Mouse (Mus musculus): ENCODE data around the gene Hist1h2bq. TPM values are rescaled to one million over a fixed set of nuclear protein-coding genes. Genes with fewer than 3 reads are reported as not detected.
"Not testable (repeated sequence)": the region's sequence is repeated elsewhere in the genome, so short reads cannot be mapped to it uniquely, and the experiment has no call there.

Hist1h2bq gene
- total RNA-seq (2021) = 100 to 1,000 TPM; 108 to 110 TPM

GRCm38 (mm10) chr13:21810073-21810472 lies at the start of gene Hist1h2bq, which contains the start of gene Hist1h2ao:
Gene Hist1h2bq (minus strand): TSS chr13:21810197.
Gene Hist1h2ao (plus strand): TSS chr13:21810465.
- DNase-seq; intact Hi-C loops (cut with DNase I): not testable (repeated sequence)

DNA sequence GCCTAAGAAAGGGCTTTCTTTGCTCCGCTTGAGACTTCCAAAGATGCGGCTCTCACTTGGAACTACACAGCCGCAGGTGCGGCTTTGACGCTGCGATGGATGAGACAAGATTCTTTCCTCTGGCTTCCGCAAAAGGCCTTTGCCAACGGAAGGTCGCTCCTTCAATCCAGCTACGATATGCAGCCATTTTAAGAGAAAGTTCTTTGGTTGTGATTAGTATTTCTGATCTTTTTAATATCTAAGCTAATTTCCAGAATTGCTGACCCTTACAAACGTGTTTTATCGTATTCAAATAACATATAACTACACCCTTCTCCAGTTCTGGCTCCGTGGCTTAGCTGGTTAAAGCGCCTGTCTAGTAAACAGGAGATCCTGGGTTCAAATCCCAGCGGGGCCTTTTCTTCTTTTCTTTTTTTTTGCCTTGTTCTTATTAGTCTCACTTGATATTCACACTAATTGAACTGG lies 45.7 kb upstream of the Hist1h2bq start:
- intact Hi-C loops (cut with DNase I) = loop anchor here (10.0 kb wide), 1 partner anchor 169 kb away; no protein-coding TSS in a partner anchor
- peak; percentile 8 for DNase-seq

GRCm38 (mm10) chr13:21855146-21855545 lies 45.1 kb upstream of the Hist1h2bq start:
- DNase-seq = peak; percentile 54
- intact Hi-C loops (cut with DNase I) = loop anchor here (10.0 kb wide), 1 partner anchor 170 kb away; no protein-coding TSS in a partner anchor

DNA sequence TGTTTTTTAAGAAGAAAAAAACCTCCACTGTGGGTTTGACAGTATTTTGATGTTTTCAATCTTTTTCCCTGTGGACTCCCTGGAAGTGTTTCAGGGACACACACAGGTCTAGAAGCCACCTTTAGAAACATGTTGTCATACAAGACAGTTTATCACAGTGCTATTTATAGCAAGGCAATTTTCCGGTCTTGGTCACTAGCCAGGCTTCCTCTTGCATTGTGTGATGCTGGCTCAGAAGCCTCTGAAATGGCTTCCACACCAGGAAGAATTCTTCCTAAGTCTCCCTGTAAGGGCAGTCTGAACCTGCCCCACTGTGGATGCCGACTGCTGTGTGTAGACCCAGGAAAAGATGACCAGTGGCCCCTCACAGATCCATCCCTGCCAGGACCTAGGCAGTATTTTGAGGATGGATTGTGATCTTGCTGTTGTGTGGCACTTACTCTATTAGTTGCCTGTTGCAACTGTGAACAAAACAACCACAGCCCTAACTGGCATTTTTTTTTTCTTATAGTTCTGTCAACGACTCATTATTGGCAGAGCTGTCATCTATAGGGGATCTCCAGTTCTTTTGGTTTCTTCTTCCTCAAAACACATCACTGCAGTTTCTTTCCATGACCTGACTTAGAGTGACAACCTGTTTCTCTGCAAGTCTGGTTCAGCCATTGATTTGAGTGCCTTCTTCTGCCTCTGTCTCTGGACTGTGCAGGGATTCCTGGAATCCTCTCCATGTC lies 42.4 kb upstream of the Hist1h2bq start:
- intact Hi-C loops (cut with DNase I) = loop anchor here (10.0 kb wide), 1 partner anchor 172 kb away; no protein-coding TSS in a partner anchor
- DNase-seq = no peak

DNA sequence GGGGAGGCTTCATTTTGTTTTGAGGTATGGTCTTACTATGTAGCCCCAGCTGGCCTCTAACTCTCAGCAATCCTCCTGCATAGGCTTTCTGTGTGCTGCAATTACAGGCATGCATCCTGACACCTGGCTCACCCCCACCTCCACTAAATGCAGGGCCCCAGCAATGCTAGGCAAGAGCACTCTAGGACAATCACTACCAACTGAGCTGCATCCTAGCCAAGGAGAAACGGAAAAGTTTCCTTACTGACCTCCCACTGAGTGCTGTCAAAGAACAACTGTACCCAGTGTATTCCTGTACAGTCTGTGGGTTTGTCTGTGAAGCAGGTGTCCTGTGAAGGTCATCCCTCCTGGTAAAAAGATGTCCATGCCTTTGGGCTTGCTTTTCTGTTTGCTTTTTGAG lies 40.7 kb upstream of the Hist1h2bq start:
- DNase-seq = not testable (repeated sequence)
- intact Hi-C loops (cut with DNase I) = loop anchor here (10.0 kb wide), 1 partner anchor 174 kb away; no protein-coding TSS in a partner anchor

- DNase-seq = no peak
- intact Hi-C loops (cut with DNase I) = no loop called here
Observed at GRCm38 (mm10) chr13:21847883-21848282, 37.9 kb upstream of the Hist1h2bq start.

GRCm38 (mm10) chr13:21846356-21846755 lies 36.4 kb upstream of the Hist1h2bq start:
- intact Hi-C loops (cut with DNase I); DNase-seq: not testable (repeated sequence)

DNA sequence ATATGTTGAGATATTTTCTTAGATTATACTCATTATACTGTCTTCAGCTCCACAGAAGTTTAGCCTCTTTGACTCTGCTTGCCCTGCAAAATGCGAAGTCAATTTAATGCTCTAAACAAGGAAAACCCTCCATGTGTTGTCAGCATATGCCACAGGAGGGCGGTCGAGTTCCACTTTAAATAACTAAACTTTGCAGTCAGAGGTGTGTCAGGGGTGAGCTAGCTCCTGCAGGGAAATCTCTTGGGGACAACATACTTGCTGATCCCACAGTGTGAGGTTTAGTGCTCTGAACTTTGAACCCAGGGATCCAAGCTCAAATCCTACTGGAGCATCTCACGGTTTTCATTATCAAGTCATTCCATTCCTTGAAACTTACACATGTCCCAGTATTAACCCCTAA lies 30.5 kb upstream of the Hist1h2bq start:
- intact Hi-C loops (cut with DNase I); DNase-seq: not testable (repeated sequence)

DNA sequence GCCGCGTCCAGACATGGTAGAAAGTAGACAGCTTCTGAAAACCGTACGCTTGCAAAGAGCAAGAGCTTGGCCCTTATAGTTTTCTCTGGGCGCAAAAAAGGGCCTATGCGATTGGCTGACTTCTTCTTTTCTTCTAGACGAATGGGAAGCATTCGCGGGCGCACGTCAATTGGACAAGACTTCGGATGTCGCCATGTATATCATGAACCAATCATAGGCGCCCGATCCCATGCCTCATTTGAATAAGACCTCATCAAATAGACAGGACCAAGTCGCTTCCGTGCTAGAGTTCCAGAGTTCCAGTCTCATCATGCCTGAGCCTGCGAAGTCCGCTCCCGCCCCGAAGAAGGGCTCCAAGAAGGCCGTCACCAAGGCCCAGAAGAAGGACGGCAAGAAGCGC lies 23.5 kb upstream of the Hist1h2bq start, which contains the start of the genes Hist1h2ap and Hist1h2br:
Gene Hist1h2ap (minus strand): TSS at position 47 of the 400 bp plus-strand sequence.
Gene Hist1h2br (plus strand): TSS at position 283 of the 400 bp plus-strand sequence.
- DNase-seq; intact Hi-C loops (cut with DNase I): not testable (repeated sequence)

GRCm38 (mm10) chr13:21831418-21832394 lies 21.7 kb upstream of the Hist1h2bq start, which contains the start of gene Hist1h4n:
Gene Hist1h4n (minus strand): TSS chr13:21832196.
- DNase-seq; intact Hi-C loops (cut with DNase I): not testable (repeated sequence)

DNA sequence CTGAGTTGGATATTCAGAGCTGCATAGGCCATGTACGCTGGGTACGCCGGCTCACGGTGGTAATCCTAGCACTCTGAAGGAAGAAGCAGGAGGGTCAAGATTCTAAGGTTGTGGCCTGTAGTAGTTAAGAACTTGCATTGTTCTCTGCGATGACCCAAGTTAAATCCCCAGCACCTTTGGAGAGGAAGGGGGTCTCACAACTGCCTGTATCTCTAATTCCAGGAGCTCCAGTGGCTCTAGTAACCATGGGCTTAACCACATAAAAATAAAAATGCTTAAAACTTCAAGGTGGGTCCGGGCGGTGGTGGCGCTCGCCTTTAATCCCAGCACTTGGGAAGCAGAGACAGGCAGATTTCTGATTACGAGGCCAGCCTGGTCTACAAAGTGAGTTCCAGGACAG lies 20.3 kb upstream of the Hist1h2bq start:
- DNase-seq = no peak
- intact Hi-C loops (cut with DNase I) = no loop called here

DNA sequence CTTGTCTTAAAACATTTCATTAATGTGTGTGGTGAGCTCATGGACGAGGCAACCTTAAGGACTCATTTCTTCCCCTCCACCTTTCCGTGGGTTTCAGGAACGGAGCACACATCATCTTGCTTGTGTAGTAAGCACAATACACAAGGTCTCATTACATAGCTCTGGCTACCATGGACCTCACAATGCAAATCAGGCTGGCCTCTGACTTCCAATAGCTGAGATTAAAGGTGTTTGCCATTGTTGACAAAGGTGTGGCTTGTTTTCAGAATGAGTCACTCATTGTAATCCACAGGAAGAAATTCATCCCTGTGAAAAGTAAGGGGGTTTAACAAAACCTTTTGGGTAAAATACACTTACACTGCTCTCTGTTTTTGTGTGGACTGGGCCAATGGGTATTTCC lies 18.5 kb upstream of the Hist1h2bq start:
- intact Hi-C loops (cut with DNase I) = loop anchor here (10.0 kb wide), 1 partner anchor 196 kb away; no protein-coding TSS in a partner anchor
- no peak for DNase-seq

DNA sequence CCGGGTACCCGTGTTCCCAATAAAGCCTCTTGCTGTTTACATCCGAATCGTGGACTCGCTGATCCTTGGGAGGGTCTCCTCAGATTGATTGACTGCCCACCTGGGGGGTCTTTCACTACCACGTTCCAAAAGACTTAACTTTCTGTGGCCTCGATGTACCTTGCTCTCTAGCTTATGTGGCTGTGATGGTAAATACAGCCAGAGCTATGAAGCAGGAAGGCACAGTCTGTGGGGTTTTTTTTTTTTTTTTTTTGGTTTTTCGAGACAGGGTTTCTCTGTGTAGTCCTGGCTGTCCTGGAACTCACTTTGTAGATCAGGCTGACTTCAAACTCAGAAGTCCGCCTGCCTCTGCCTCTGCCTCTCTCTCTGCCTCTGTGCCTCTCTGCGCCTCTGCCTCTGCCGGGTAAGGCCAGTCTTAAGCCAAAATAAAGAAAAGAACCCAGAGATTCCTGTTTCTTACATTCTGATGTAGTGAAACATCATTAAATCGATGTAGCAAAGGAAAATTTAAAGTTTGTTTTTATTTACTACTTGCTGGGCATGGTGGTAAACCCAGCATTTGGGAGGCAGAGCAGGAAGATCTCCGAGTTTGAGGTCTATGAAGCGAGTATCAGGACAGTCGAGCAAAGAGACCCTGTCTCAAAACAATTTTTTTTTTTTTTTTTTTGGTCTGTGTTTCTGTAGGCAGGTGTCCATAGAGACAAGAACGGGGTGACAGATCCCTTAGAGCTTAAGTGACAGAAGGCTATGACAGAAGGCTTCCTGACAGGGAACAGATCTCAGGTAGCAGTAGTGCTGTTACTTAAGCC lies 10.3 kb upstream of the Hist1h2bq start:
- intact Hi-C loops (cut with DNase I) = loop anchor here (10.0 kb wide), 1 partner anchor 205 kb away; no protein-coding TSS in a partner anchor
- DNase-seq = not testable (repeated sequence)

- DNase-seq; intact Hi-C loops (cut with DNase I): not testable (repeated sequence)
Observed at GRCm38 (mm10) chr13:21812092-21812491, 2.1 kb upstream of the Hist1h2bq start.

- intact Hi-C loops (cut with DNase I) = not testable (repeated sequence)
- DNase-seq = peak; percentile 20
Observed at GRCm38 (mm10) chr13:21811539-21811938, 1.5 kb upstream of the Hist1h2bq start, which contains the start of gene Hist1h4m. Gene Hist1h4m (plus strand): TSS chr13:21811746.

GRCm38 (mm10) chr13:21811074-21811473 lies 1.1 kb upstream of the Hist1h2bq start:
- DNase-seq; intact Hi-C loops (cut with DNase I): not testable (repeated sequence)

DNA sequence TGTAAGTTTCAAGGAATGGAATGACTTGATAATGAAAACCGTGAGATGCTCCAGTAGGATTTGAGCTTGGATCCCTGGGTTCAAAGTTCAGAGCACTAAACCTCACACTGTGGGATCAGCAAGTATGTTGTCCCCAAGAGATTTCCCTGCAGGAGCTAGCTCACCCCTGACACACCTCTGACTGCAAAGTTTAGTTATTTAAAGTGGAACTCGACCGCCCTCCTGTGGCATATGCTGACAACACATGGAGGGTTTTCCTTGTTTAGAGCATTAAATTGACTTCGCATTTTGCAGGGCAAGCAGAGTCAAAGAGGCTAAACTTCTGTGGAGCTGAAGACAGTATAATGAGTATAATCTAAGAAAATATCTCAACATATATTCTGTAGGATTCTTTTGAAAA lies 6.9 kb downstream of the Hist1h2bq start:
- intact Hi-C loops (cut with DNase I); DNase-seq: not testable (repeated sequence)

DNA sequence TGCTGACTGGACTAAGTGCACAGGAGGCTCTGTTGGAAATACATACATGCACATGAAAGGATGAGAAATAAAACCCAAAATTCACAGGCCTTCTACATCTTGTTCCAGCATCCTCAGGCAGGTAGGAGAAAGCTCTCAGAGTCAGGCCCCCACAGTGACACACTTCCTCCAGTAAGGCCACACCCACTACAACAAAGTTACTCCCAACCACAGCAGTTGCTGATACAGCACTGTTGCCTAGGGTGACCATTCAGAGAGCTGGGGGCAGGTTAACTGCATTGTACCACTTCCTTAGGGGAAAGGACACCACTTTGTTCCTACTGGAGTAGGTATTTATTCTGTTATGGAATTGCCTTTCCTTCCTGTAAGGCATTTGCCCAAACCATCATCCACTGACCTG lies 12.8 kb downstream of the Hist1h2bq start:
- DNase-seq; intact Hi-C loops (cut with DNase I): not testable (repeated sequence)

DNA sequence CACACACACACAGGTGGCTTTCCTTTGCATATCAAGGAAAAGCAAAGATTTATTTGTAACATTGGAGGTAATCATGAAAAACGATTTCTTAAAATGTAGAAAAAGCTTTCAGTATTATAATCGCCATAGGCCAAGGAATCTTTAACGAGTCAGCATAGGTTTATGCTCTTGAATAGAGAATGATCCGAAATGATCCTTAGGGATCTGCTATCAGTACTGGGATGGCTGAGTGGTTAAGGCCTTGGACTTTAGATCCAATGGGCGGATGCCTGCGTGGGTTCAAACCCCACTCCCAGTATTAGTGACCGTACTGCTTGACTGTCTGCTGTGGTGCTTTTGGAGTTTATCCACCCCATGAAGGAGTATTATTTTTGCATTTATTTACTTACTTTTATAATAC lies 14.4 kb downstream of the Hist1h2bq start:
- intact Hi-C loops (cut with DNase I) = no loop called here
- no peak for DNase-seq
